Mouse (Mus musculus) bone marrow, adult 2 months (tissue): ENCODE results near the gene Rhbdf1. TPM values are rescaled to one million over a fixed set of nuclear protein-coding genes. Genes with fewer than 3 reads are reported as not detected.

Experiments used
- H3K27ac ChIP-seq: fragments of 200-500 bp; 2 replicates; pipeline ENCODE4 v1.5.1; 2012; ENCODE audit warnings: low read depth, mild to moderate bottlenecking, control low read depth, inconsistent platforms, low read length; ENCODE audit not compliant: control insufficient read depth, poor library complexity, insufficient read depth
- H3K4me1 ChIP-seq: fragments of 200-500 bp; 2 replicates; pipeline ENCODE4 v1.6.1; 2011; ENCODE audit warnings: low read length; ENCODE audit not compliant: control insufficient read depth, insufficient read depth
- H3K4me3 ChIP-seq: fragments of 200-500 bp; replicated peaks from 2 replicates; pipeline ENCODE3; 2011; ENCODE audit warnings: mild to moderate bottlenecking, low read depth, low read length, control low read depth; ENCODE audit not compliant: control insufficient read depth
- CTCF ChIP-seq: fragments of 200-500 bp; IDR thresholded peaks from 2 replicates; pipeline ENCODE4 v1.5.1; 2011; ENCODE audit warnings: low read length, control low read depth; ENCODE audit not compliant: control insufficient read depth, insufficient read depth
- POLR2A ChIP-seq: fragments of 200-500 bp; IDR thresholded peaks from 2 replicates; pipeline ENCODE4 v1.6.1; 2011; ENCODE audit warnings: low read depth, mild to moderate bottlenecking, control low read depth, low read length, borderline replicate concordance; ENCODE audit not compliant: control insufficient read depth
- WGBS: fragments of 180-500 bp; shearing (Covaris S2); methylation state at CpG from one replicate; pipeline ENCODE4 v1.1.7; 2018; 5-methylcytosine and 5-hydroxymethylcytosine counted together
- polyA plus RNA-seq: library from polyadenylated mRNA; stranded (reverse); fragments of >200 nt; gene quantifications from 2 replicates; pipeline ENCODE4 v1.2.4, GENCODE M21; 2011; ENCODE audit warnings: low replicate concordance; ENCODE audit not compliant: missing spikeins, insufficient read depth, insufficient read length

Gene Rhbdf1
- polyA plus RNA-seq, 1 experiment, result 2.4 TPM

GRCm38 (mm10) chr11:32262674-32263415 lies 40.7 kb upstream of the Rhbdf1 start:
- no peak overlapping the region; the same call in 1 of the 2 replicates for H3K27ac ChIP-seq
- H3K4me3 ChIP-seq, result no peak overlapping the region
- 87% methylated on average over 10 of the region's 10 CpGs for whole genome bisulfite sequencing
- TF ChIP-seq POLR2A (no peak), CTCF (no peak)
- no peaks in the 10 kb centered on the region; the same call in 1 of the 2 replicates for H3K4me1 ChIP-seq

GRCm38 (mm10) chr11:32256566-32256965 lies 34.5 kb upstream of the Rhbdf1 start:
- Histone ChIP-seq H3K4me1 (peaks cover 5% of the 10 kb centered on the region), H3K27ac (peak overlapping the region; percentile 95), H3K4me3 (no peak overlapping the region)
- no peak for TF ChIP-seq POLR2A
- no peak for TF ChIP-seq CTCF
- 72% methylated on average over 3 of the region's 3 CpGs for WGBS

- Histone ChIP-seq H3K4me3 (no peak overlapping the region), H3K4me1 (peaks cover 5% of the 10 kb centered on the region), H3K27ac (peak overlapping the region; percentile 95)
- TF ChIP-seq CTCF, result no peak
- no peak for TF ChIP-seq POLR2A
- WGBS, result 51% methylated on average over 1 of the region's 1 CpGs
These were observed 34.0 kb upstream of the Rhbdf1 start for GRCm38 (mm10) chr11:32256146-32256545.

- WGBS, result 100% methylated on average over 1 of the region's 1 CpGs
- TF ChIP-seq POLR2A (no peak), CTCF (no peak)
- Histone ChIP-seq H3K27ac (no peak overlapping the region), H3K4me1 (peaks cover 8% of the 10 kb centered on the region), H3K4me3 (no peak overlapping the region)
These were observed 31.0 kb upstream of the Rhbdf1 start for GRCm38 (mm10) chr11:32253121-32253520.

GRCm38 (mm10) chr11:32250880-32251763 lies 29.0 kb upstream of the Rhbdf1 start:
- Histone ChIP-seq H3K4me3 (no peak overlapping the region), H3K4me1 (peaks cover 7% of the 10 kb centered on the region), H3K27ac (peak overlapping the region; percentile 89)
- TF ChIP-seq POLR2A, result no peak
- TF ChIP-seq CTCF, result no peak
- whole genome bisulfite sequencing, result 77% methylated on average over 8 of the region's 8 CpGs

GRCm38 (mm10) chr11:32248350-32248749 lies 26.2 kb upstream of the Rhbdf1 start:
- no peak overlapping the region for H3K4me3 ChIP-seq
- peak overlapping the region; percentile 26; the same call in 1 of the 2 replicates for H3K27ac ChIP-seq
- 72% methylated on average over 3 of the region's 3 CpGs for WGBS
- peaks cover 4% of the 10 kb centered on the region for H3K4me1 ChIP-seq
- TF ChIP-seq CTCF (no peak), POLR2A (no peak)

GRCm38 (mm10) chr11:32247068-32247467 lies 25.0 kb upstream of the Rhbdf1 start:
- Histone ChIP-seq H3K4me1 (peaks cover 8% of the 10 kb centered on the region), H3K27ac (peak overlapping the region; percentile 81), H3K4me3 (no peak overlapping the region)
- TF ChIP-seq CTCF (peak; percentile 48; the same call in 1 of the 2 replicates), POLR2A (no peak)

- peaks cover 8% of the 10 kb centered on the region for H3K4me1 ChIP-seq
- no peak for TF ChIP-seq CTCF
- TF ChIP-seq POLR2A, result no peak
- H3K4me3 ChIP-seq, result no peak overlapping the region
- H3K27ac ChIP-seq, result peak overlapping the region; percentile 81
- WGBS, result 58% methylated on average over 6 of the region's 6 CpGs
These were observed 23.5 kb upstream of the Rhbdf1 start for GRCm38 (mm10) chr11:32245614-32246013.
